Comparison of ENCODE assay signal across 14 mouse cellular contexts in genomic region chr3:40058719-40059420, GRCm38 (mm10).
A peak's percentile ranks its signal among the peaks of the same experiment; 100 is the strongest.
DNase-seq lines count a peak whose midpoint lies in the region; ATAC-seq and TF ChIP-seq lines count a peak whose summit lies in the region.
"Had no signal": no experiment of that assay in that cellular context is flagged by ENCODE, and none has a peak within 500 bp of the region (broad histone marks: within the 10 kb centered on the region; RNA-seq: fewer than 3 reads in every experiment).

No protein-coding gene starts in this region.

- no peak for DNase-seq in forebrain, embryonic 10.5 days (ENCODE audit: extremely low spot score, low spot score)
- DNase-seq in limb, embryonic 10.5 days (ENCODE audit: low spot score) = no peak
- DNase-seq in midbrain, postnatal 0 days (ENCODE audit: low spot score) = no peak
- no peak for DNase-seq in cerebellum, adult 11-12 months
- DNase-seq: adrenal gland, postnatal 14 days; cerebellum, adult 11 months; liver had no signal

- no peak for ATAC-seq in forebrain, embryonic 13.5 days
- ATAC-seq in limb, embryonic 13.5 days (ENCODE audit: low FRiP score, low read depth) = no peak
- ATAC-seq in embryonic facial prominence, embryonic 15.5 days (ENCODE audit: insufficient number of reproducible peaks, low FRiP score, low TSS enrichment, low read depth) = no peak
- ATAC-seq in neural tube, embryonic 14.5 days (ENCODE audit: low read depth) = no peak
- ATAC-seq in midbrain, postnatal 0 days (ENCODE audit: low FRiP score) = no peak

- H3K27ac ChIP-seq in forebrain, embryonic 10.5 days = 0 out of 2 replicates have a peak overlapping the region, but pooled peaks have one; percentile 11
- H3K27ac ChIP-seq in forebrain, embryonic 13.5 days = no peak overlapping the region
- no peak overlapping the region for H3K27ac ChIP-seq in limb, embryonic 13.5 days
- no peak overlapping the region for H3K27ac ChIP-seq in limb, embryonic 10.5 days
- H3K27ac ChIP-seq in embryonic facial prominence, embryonic 15.5 days (replicated peaks) = peak overlapping the region; percentile 82
- H3K27ac ChIP-seq in neural tube, embryonic 14.5 days (ENCODE audit: low read depth, low read length) = no peak overlapping the region
- H3K27ac ChIP-seq in midbrain, postnatal 0 days (ENCODE audit: low read depth, low read length) = no peak overlapping the region
- H3K27ac ChIP-seq: embryonic facial prominence, embryonic 12.5 days; hindbrain, embryonic 14.5 days had no signal

- no peak overlapping the region for H3K4me2 ChIP-seq in forebrain, embryonic 13.5 days
- H3K4me2 ChIP-seq in limb, embryonic 13.5 days (replicated peaks) = peak overlapping the region; percentile 22; the same call in 1 of the 2 replicates
- peak overlapping the region; percentile 24 for H3K4me2 ChIP-seq in embryonic facial prominence, embryonic 15.5 days (replicated peaks)
- H3K4me2 ChIP-seq in neural tube, embryonic 14.5 days (ENCODE audit: low read depth, low read length) = peak overlapping the region; percentile 24
- H3K4me2 ChIP-seq in midbrain, postnatal 0 days (ENCODE audit: low read depth, low read length, poor library complexity, severe bottlenecking) = no peak overlapping the region
- H3K4me2 ChIP-seq: embryonic facial prominence, embryonic 12.5 days; heart, embryonic 11.5 days; hindbrain, embryonic 14.5 days had no signal

- TF ChIP-seq CTCF in midbrain, postnatal 0 days (IDR thresholded peaks at IDR 0.05) = no peak

- 89% methylated on average over 16 of the region's 16 CpGs for WGBS in forebrain, embryonic 10.5 days
- 81% methylated on average over 16 of the region's 16 CpGs for WGBS in forebrain, embryonic 13.5 days
- WGBS in limb, embryonic 13.5 days = 47% methylated on average over 16 of the region's 16 CpGs
- 74% methylated on average over 16 of the region's 16 CpGs for WGBS in limb, embryonic 10.5 days
- 45% methylated on average over 16 of the region's 16 CpGs for WGBS in embryonic facial prominence, embryonic 15.5 days
- 48% methylated on average over 16 of the region's 16 CpGs for WGBS in neural tube, embryonic 14.5 days
- WGBS in midbrain, postnatal 0 days = 73% methylated on average over 16 of the region's 16 CpGs

- H3K36me3 ChIP-seq in forebrain, embryonic 10.5 days (replicated peaks) = no peaks in the 10 kb centered on the region
- H3K36me3 ChIP-seq in forebrain, embryonic 13.5 days (ENCODE audit: poor library complexity, severe bottlenecking) = no peaks in the 10 kb centered on the region
- H3K36me3 ChIP-seq in limb, embryonic 13.5 days = no peaks in the 10 kb centered on the region
- H3K36me3 ChIP-seq in limb, embryonic 10.5 days = no peaks in the 10 kb centered on the region
- H3K36me3 ChIP-seq in embryonic facial prominence, embryonic 15.5 days = no peaks in the 10 kb centered on the region
- H3K36me3 ChIP-seq in neural tube, embryonic 14.5 days (ENCODE audit: control insufficient read depth, insufficient read depth, low read length) = no peaks in the 10 kb centered on the region
- H3K36me3 ChIP-seq in midbrain, postnatal 0 days (ENCODE audit: insufficient read depth, low read length) = no peaks in the 10 kb centered on the region
- H3K36me3 ChIP-seq: embryonic facial prominence, embryonic 12.5 days had no signal

- H3K27me3 ChIP-seq in forebrain, embryonic 10.5 days (ENCODE audit: poor library complexity, severe bottlenecking) = no peaks in the 10 kb centered on the region
- no peaks in the 10 kb centered on the region for H3K27me3 ChIP-seq in forebrain, embryonic 13.5 days
- no peaks in the 10 kb centered on the region for H3K27me3 ChIP-seq in limb, embryonic 13.5 days
- no peaks in the 10 kb centered on the region for H3K27me3 ChIP-seq in limb, embryonic 10.5 days (ENCODE audit: low read depth, poor library complexity, severe bottlenecking)
- H3K27me3 ChIP-seq in embryonic facial prominence, embryonic 15.5 days = no peaks in the 10 kb centered on the region
- no peaks in the 10 kb centered on the region for H3K27me3 ChIP-seq in neural tube, embryonic 14.5 days (ENCODE audit: control insufficient read depth, insufficient read depth, low read length)
- H3K27me3 ChIP-seq in midbrain, postnatal 0 days (ENCODE audit: insufficient read depth, low read length) = no peaks in the 10 kb centered on the region
- H3K27me3 ChIP-seq: embryonic facial prominence, embryonic 12.5 days had no signal

- no peaks in the 10 kb centered on the region for H3K9me3 ChIP-seq in forebrain, embryonic 10.5 days
- 0 out of 2 replicates have a peak, but pooled peaks cover 3% of the 10 kb centered on the region for H3K9me3 ChIP-seq in forebrain, embryonic 13.5 days (replicated peaks)
- H3K9me3 ChIP-seq in limb, embryonic 13.5 days = no peaks in the 10 kb centered on the region
- no peaks in the 10 kb centered on the region for H3K9me3 ChIP-seq in limb, embryonic 10.5 days (replicated peaks)
- no peaks in the 10 kb centered on the region for H3K9me3 ChIP-seq in embryonic facial prominence, embryonic 15.5 days (replicated peaks)
- no peaks in the 10 kb centered on the region for H3K9me3 ChIP-seq in neural tube, embryonic 14.5 days (ENCODE audit: control insufficient read depth, low read length)
- H3K9me3 ChIP-seq in midbrain, postnatal 0 days (ENCODE audit: low read length) = no peaks in the 10 kb centered on the region
- H3K9me3 ChIP-seq: embryonic facial prominence, embryonic 12.5 days had no signal

- no peaks in the 10 kb centered on the region for H3K4me1 ChIP-seq in forebrain, embryonic 10.5 days
- H3K4me1 ChIP-seq in forebrain, embryonic 13.5 days = no peaks in the 10 kb centered on the region
- peaks cover 10% of the 10 kb centered on the region for H3K4me1 ChIP-seq in limb, embryonic 13.5 days
- no peaks in the 10 kb centered on the region for H3K4me1 ChIP-seq in limb, embryonic 10.5 days
- 0 out of 2 replicates have a peak, but pooled peaks cover 4% of the 10 kb centered on the region for H3K4me1 ChIP-seq in embryonic facial prominence, embryonic 15.5 days
- H3K4me1 ChIP-seq in neural tube, embryonic 14.5 days (ENCODE audit: control insufficient read depth, insufficient read depth, low read length) = no peaks in the 10 kb centered on the region
- H3K4me1 ChIP-seq in midbrain, postnatal 0 days (ENCODE audit: insufficient read depth, low read length) = peaks cover 4% of the 10 kb centered on the region; the same call in 1 of the 2 replicates
- H3K4me1 ChIP-seq: embryonic facial prominence, embryonic 12.5 days had no signal

- no peak overlapping the region for H3K9ac ChIP-seq in forebrain, embryonic 13.5 days
- H3K9ac ChIP-seq in limb, embryonic 13.5 days = no peak overlapping the region
- H3K9ac ChIP-seq in embryonic facial prominence, embryonic 15.5 days = no peak overlapping the region
- no peak overlapping the region for H3K9ac ChIP-seq in neural tube, embryonic 14.5 days (replicated peaks; ENCODE audit: low read depth, low read length)
- H3K9ac ChIP-seq in midbrain, postnatal 0 days (replicated peaks; ENCODE audit: low read length, poor library complexity, severe bottlenecking) = no peak overlapping the region
- H3K9ac ChIP-seq: embryonic facial prominence, embryonic 12.5 days; hindbrain, embryonic 14.5 days had no signal

- H3K4me3 ChIP-seq in forebrain, embryonic 10.5 days = no peak overlapping the region
- no peak overlapping the region for H3K4me3 ChIP-seq in forebrain, embryonic 13.5 days
- no peak overlapping the region for H3K4me3 ChIP-seq in limb, embryonic 13.5 days
- no peak overlapping the region for H3K4me3 ChIP-seq in limb, embryonic 10.5 days
- H3K4me3 ChIP-seq in embryonic facial prominence, embryonic 15.5 days (replicated peaks) = 0 out of 2 replicates have a peak overlapping the region, but pooled peaks have one; percentile 9
- no peak overlapping the region for H3K4me3 ChIP-seq in neural tube, embryonic 14.5 days (ENCODE audit: low read depth, low read length)
- H3K4me3 ChIP-seq in midbrain, postnatal 0 days (ENCODE audit: low read depth, low read length) = no peak overlapping the region
- H3K4me3 ChIP-seq: embryonic facial prominence, embryonic 12.5 days had no signal

Comparison
In these comparisons a context has a peak if more than half of its experiments do, and no peak if none do; other contexts are left out.
1. H3K27ac ChIP-seq: peak in forebrain, embryonic 10.5 days (single experiment) and embryonic facial prominence, embryonic 15.5 days (single experiment); none in forebrain, embryonic 13.5 days (single experiment), limb, embryonic 13.5 days (single experiment), limb, embryonic 10.5 days (single experiment), neural tube, embryonic 14.5 days (single experiment) and midbrain, postnatal 0 days (single experiment).
2. H3K4me2 ChIP-seq: peak in limb, embryonic 13.5 days (single experiment), embryonic facial prominence, embryonic 15.5 days (single experiment) and neural tube, embryonic 14.5 days (single experiment); none in forebrain, embryonic 13.5 days (single experiment) and midbrain, postnatal 0 days (single experiment).